Mouse (Mus musculus): Measurements from ENCODE around the gene Fn1. TPM values are rescaled to one million over a fixed set of nuclear protein-coding genes. Genes with fewer than 3 reads are reported as not detected.

Gene Fn1
- polyA plus RNA-seq, 1 experiment from 2014 or later = 33.2 TPM

GRCm38 (mm10) chr1:71630243-71630642 lies 22.8 kb downstream of the Fn1 start:
- Histone ChIP-seq H3K36me3 (peaks cover 18% of the 10 kb centered on the region), H3K9me3 (no peaks in the 10 kb centered on the region), H3K4me2 (replicated peaks) (no peak overlapping the region), H3K27me3 (peaks cover 5% of the 10 kb centered on the region; the same call in 1 of the 2 replicates), H3K4me3 (replicated peaks) (no peak overlapping the region), H3K27ac (no peak overlapping the region), H3K9ac (replicated peaks) (no peak overlapping the region), H3K4me1 (replicated peaks) (no peaks in the 10 kb centered on the region)
- 90% methylated on average over 8 of the region's 8 CpGs for WGBS
- no peak for ATAC-seq

GRCm38 (mm10) chr1:71623625-71624024 lies 29.4 kb downstream of the Fn1 start:
- no peaks in the 10 kb centered on the region for H3K9me3 ChIP-seq
- H3K4me2 ChIP-seq (replicated peaks) = no peak overlapping the region
- peaks cover 17% of the 10 kb centered on the region for H3K36me3 ChIP-seq
- no peak overlapping the region for H3K4me3 ChIP-seq (replicated peaks)
- no peak for ATAC-seq
- H3K27me3 ChIP-seq = peaks cover 42% of the 10 kb centered on the region
- no peak overlapping the region for H3K27ac ChIP-seq
- 95% methylated on average over 6 of the region's 6 CpGs for WGBS
- no peaks in the 10 kb centered on the region for H3K4me1 ChIP-seq (replicated peaks)
- H3K9ac ChIP-seq (replicated peaks) = no peak overlapping the region

GRCm38 (mm10) chr1:71621526-71621925 lies 31.5 kb downstream of the Fn1 start:
- Histone ChIP-seq H3K27me3 (peaks cover 60% of the 10 kb centered on the region), H3K4me3 (replicated peaks) (no peak overlapping the region), H3K27ac (no peak overlapping the region), H3K4me1 (replicated peaks) (no peaks in the 10 kb centered on the region), H3K9ac (replicated peaks) (no peak overlapping the region), H3K36me3 (peaks cover 11% of the 10 kb centered on the region; the same call in 1 of the 2 replicates), H3K9me3 (no peaks in the 10 kb centered on the region), H3K4me2 (replicated peaks) (no peak overlapping the region)
- ATAC-seq = no peak
- WGBS = 96% methylated on average over 2 of the region's 2 CpGs

GRCm38 (mm10) chr1:71614545-71615246 lies 38.3 kb downstream of the Fn1 start:
- peak; percentile 95 for ATAC-seq
- Histone ChIP-seq H3K4me3 (replicated peaks) (no peak overlapping the region), H3K4me2 (replicated peaks) (peak overlapping the region; percentile 17), H3K36me3 (peaks cover 24% of the 10 kb centered on the region), H3K27me3 (peaks cover 63% of the 10 kb centered on the region), H3K27ac (peak overlapping the region; percentile 61), H3K9me3 (peaks cover 4% of the 10 kb centered on the region; the same call in 1 of the 2 replicates), H3K4me1 (replicated peaks) (peaks cover 17% of the 10 kb centered on the region), H3K9ac (replicated peaks) (no peak overlapping the region)
- WGBS = 13% methylated on average over 8 of the region's 8 CpGs

GRCm38 (mm10) chr1:71612256-71612655 lies 40.7 kb downstream of the Fn1 start:
- Histone ChIP-seq H3K36me3 (peaks cover 31% of the 10 kb centered on the region), H3K9ac (replicated peaks) (no peak overlapping the region), H3K9me3 (peaks cover 4% of the 10 kb centered on the region; the same call in 1 of the 2 replicates), H3K27me3 (peaks cover 53% of the 10 kb centered on the region), H3K4me3 (replicated peaks) (no peak overlapping the region), H3K4me1 (replicated peaks) (peaks cover 17% of the 10 kb centered on the region), H3K4me2 (replicated peaks) (no peak overlapping the region), H3K27ac (no peak overlapping the region)
- 96% methylated on average over 21 of the region's 21 CpGs for WGBS
- ATAC-seq = no peak

GRCm38 (mm10) chr1:71609916-71610315 lies 43.1 kb downstream of the Fn1 start:
- H3K36me3 ChIP-seq = peaks cover 35% of the 10 kb centered on the region

GRCm38 (mm10) chr1:71609057-71609775 lies 43.8 kb downstream of the Fn1 start:
- H3K27ac ChIP-seq = no peak overlapping the region
- no peak overlapping the region for H3K4me2 ChIP-seq (replicated peaks)
- peaks cover 3% of the 10 kb centered on the region for H3K4me1 ChIP-seq (replicated peaks)
- WGBS = 96% methylated on average over 37 of the region's 37 CpGs
- ATAC-seq = no peak
- H3K27me3 ChIP-seq = peaks cover 38% of the 10 kb centered on the region
- H3K9ac ChIP-seq (replicated peaks) = no peak overlapping the region
- H3K36me3 ChIP-seq = peaks cover 38% of the 10 kb centered on the region
- H3K9me3 ChIP-seq = peaks cover 4% of the 10 kb centered on the region; the same call in 1 of the 2 replicates
- H3K4me3 ChIP-seq (replicated peaks) = no peak overlapping the region

More at GRCm38 (mm10) chr1:71609916-71610315, 43.1 kb downstream of the Fn1 start:
- Histone ChIP-seq H3K9me3 (peaks cover 4% of the 10 kb centered on the region; the same call in 1 of the 2 replicates), H3K27me3 (peaks cover 38% of the 10 kb centered on the region), H3K27ac (no peak overlapping the region), H3K4me1 (replicated peaks) (peaks cover 10% of the 10 kb centered on the region), H3K4me2 (replicated peaks) (no peak overlapping the region), H3K4me3 (replicated peaks) (no peak overlapping the region), H3K9ac (replicated peaks) (no peak overlapping the region)
- WGBS = 98% methylated on average over 5 of the region's 5 CpGs
- no peak for ATAC-seq

- ATAC-seq = no peak
- Histone ChIP-seq H3K4me3 (replicated peaks) (no peak overlapping the region), H3K4me1 (replicated peaks) (no peaks in the 10 kb centered on the region), H3K4me2 (replicated peaks) (no peak overlapping the region), H3K27ac (no peak overlapping the region), H3K9me3 (no peaks in the 10 kb centered on the region), H3K9ac (replicated peaks) (no peak overlapping the region), H3K36me3 (peaks cover 29% of the 10 kb centered on the region), H3K27me3 (peaks cover 27% of the 10 kb centered on the region)
- WGBS = 93% methylated on average over 8 of the region's 8 CpGs
These were observed 46.2 kb downstream of the Fn1 start for GRCm38 (mm10) chr1:71606600-71607325.

GRCm38 (mm10) chr1:71605751-71606150 lies 47.2 kb downstream of the Fn1 start:
- no peak for ATAC-seq
- H3K36me3 ChIP-seq = peaks cover 24% of the 10 kb centered on the region
- 89% methylated on average over 2 of the region's 2 CpGs for WGBS

GRCm38 (mm10) chr1:71595365-71595764 lies 57.6 kb downstream of the Fn1 start:
- Histone ChIP-seq H3K9me3 (no peaks in the 10 kb centered on the region), H3K4me3 (replicated peaks) (no peak overlapping the region), H3K27me3 (no peaks in the 10 kb centered on the region), H3K36me3 (peaks cover 31% of the 10 kb centered on the region), H3K27ac (no peak overlapping the region), H3K4me1 (replicated peaks) (no peaks in the 10 kb centered on the region), H3K4me2 (replicated peaks) (no peak overlapping the region), H3K9ac (replicated peaks) (no peak overlapping the region)
- ATAC-seq = no peak
- 91% methylated on average over 4 of the region's 4 CpGs for WGBS

More at GRCm38 (mm10) chr1:71605751-71606150, 47.2 kb downstream of the Fn1 start:
- Histone ChIP-seq H3K4me3 (replicated peaks) (no peak overlapping the region), H3K27me3 (peaks cover 18% of the 10 kb centered on the region), H3K4me2 (replicated peaks) (no peak overlapping the region), H3K4me1 (replicated peaks) (no peaks in the 10 kb centered on the region), H3K27ac (no peak overlapping the region), H3K9me3 (no peaks in the 10 kb centered on the region), H3K9ac (replicated peaks) (no peak overlapping the region)

GRCm38 (mm10) chr1:71594268-71594667 lies 58.7 kb downstream of the Fn1 start:
- Histone ChIP-seq H3K9ac (replicated peaks) (no peak overlapping the region), H3K27me3 (no peaks in the 10 kb centered on the region), H3K27ac (no peak overlapping the region), H3K36me3 (peaks cover 35% of the 10 kb centered on the region), H3K4me1 (replicated peaks) (no peaks in the 10 kb centered on the region), H3K4me3 (replicated peaks) (no peak overlapping the region), H3K4me2 (replicated peaks) (no peak overlapping the region), H3K9me3 (no peaks in the 10 kb centered on the region)
- no peak for ATAC-seq
- 85% methylated on average over 2 of the region's 2 CpGs for WGBS

GRCm38 (mm10) chr1:71593184-71593583 lies 59.8 kb downstream of the Fn1 start:
- H3K9me3 ChIP-seq = no peaks in the 10 kb centered on the region
- H3K36me3 ChIP-seq = peaks cover 31% of the 10 kb centered on the region
- no peak overlapping the region for H3K27ac ChIP-seq
- no peak overlapping the region for H3K4me2 ChIP-seq (replicated peaks)
- H3K27me3 ChIP-seq = no peaks in the 10 kb centered on the region
- no peak overlapping the region for H3K9ac ChIP-seq (replicated peaks)
- no peak overlapping the region for H3K4me3 ChIP-seq (replicated peaks)
- no peak for ATAC-seq
- H3K4me1 ChIP-seq (replicated peaks) = no peaks in the 10 kb centered on the region
- WGBS = 94% methylated on average over 9 of the region's 9 CpGs

Data from midbrain, embryonic 13.5 days (tissue).